Mouse (Mus musculus) frontal cortex, adult (tissue): ENCODE data around the gene Elmo3.

Source experiments
- ATAC-seq: cut with Nextera tagmentation; 2 replicates; pipeline ENCODE4 v1.9.2; 2017; ENCODE audit warnings: mild to moderate bottlenecking, moderate library complexity, mixed read lengths; ENCODE audit not compliant: low TSS enrichment

Elmo3 gene

GRCm38 (mm10) chr8:105354549-105354948 lies 49.1 kb downstream of the Elmo3 start:
- ATAC-seq = no peak

GRCm38 (mm10) chr8:105355179-105356024 lies 50.0 kb downstream of the Elmo3 start:
- ATAC-seq = no peak

- no peak for ATAC-seq
Observed at GRCm38 (mm10) chr8:105356681-105357080, 51.3 kb downstream of the Elmo3 start.

GRCm38 (mm10) chr8:105359208-105359607 lies 53.8 kb downstream of the Elmo3 start:
- no peak for ATAC-seq

- no peak for ATAC-seq
Observed at GRCm38 (mm10) chr8:105359646-105360045, 54.2 kb downstream of the Elmo3 start.
